Mouse (Mus musculus): Measurements from ENCODE around the gene Alg2. TPM values are rescaled to one million over a fixed set of nuclear protein-coding genes. Genes with fewer than 3 reads are reported as not detected.

Alg2 gene
- polyA plus RNA-seq, 1 experiment from 2014 or later, result 33.6 TPM

DNA sequence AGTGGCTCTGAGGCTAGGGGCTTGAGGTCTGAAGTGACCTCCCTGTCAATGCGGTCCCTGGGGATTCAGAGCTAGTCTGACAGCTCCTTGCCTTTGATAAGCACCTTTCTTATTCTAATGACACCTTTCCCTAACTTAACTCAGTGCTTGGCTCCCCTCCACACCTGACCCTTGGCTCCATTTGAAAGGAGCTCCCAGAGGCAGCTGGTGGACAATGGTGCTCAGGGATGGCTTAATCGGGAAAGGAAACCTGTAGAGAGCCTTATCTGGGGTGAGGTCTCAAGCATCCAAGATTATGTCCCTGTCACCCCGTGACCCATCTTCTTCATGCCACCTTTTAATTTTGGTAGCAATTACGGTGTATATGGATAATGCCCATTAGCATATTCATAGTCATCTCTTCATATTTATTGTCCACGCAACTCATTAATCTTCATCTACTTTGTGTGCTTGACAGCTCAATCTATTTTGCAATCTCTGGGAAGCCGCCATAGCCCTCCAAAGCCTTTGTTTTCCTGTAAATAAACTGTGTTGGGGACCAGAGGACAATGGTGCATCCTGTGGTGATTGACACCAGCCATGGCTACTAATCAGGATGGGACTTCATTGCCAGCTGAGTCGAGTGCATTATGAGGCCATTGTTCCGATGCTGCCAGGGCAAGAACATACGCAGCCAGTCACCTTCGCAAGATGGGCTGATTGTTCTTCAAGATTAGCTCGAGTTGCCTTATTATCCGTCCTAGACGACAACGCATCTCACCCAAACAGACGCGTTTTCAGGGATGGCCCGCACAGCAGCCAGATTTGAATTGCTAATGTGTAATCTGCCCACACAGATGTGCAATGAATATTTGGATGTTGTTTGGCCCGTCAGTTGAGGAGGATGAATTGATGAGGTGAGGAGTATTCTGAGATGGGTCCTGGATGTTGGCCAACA is 24.3 kb downstream of the Alg2 start:
- no peak for ATAC-seq (ENCODE audit: insufficient number of reproducible peaks, low FRiP score)
- no peak overlapping the region for H3K4me3 ChIP-seq
- H3K27ac ChIP-seq (ENCODE audit: poor library complexity, severe bottlenecking), result no peak overlapping the region
- WGBS, result 36% methylated on average over 18 of the region's 18 CpGs
- peaks cover 9% of the 10 kb centered on the region for H3K27me3 ChIP-seq (replicated peaks)
- H3K9ac ChIP-seq, result no peak overlapping the region
- no peaks in the 10 kb centered on the region for H3K36me3 ChIP-seq
- H3K4me2 ChIP-seq, result no peak overlapping the region
- no peaks in the 10 kb centered on the region for H3K4me1 ChIP-seq (replicated peaks)
- H3K9me3 ChIP-seq (replicated peaks), result no peaks in the 10 kb centered on the region

DNA sequence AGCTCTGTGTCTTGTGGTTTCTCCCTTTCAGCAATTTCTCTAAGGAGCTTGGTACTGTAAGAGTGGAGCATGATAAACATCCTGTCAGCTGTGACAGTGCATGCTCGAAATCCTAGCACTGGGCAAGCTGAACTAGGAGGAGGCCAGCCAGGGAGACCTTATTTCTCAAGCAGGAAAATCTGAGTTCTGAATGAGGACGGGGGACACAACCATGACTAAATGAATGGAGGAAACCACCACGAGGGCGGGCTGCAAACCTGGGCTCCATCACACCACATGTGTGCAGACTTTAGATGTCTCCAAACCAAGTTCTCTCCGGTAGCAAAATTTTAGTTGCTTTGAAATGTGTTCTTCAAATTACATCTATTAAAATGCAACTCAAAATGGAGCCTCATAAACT is 25.0 kb downstream of the Alg2 start:
- Histone ChIP-seq H3K4me3 (no peak overlapping the region), H3K27ac (ENCODE audit: poor library complexity, severe bottlenecking) (no peak overlapping the region), H3K36me3 (no peaks in the 10 kb centered on the region), H3K9ac (no peak overlapping the region), H3K9me3 (replicated peaks) (no peaks in the 10 kb centered on the region), H3K27me3 (replicated peaks) (peaks cover 9% of the 10 kb centered on the region), H3K4me2 (no peak overlapping the region), H3K4me1 (replicated peaks) (no peaks in the 10 kb centered on the region)
- ATAC-seq (ENCODE audit: insufficient number of reproducible peaks, low FRiP score), result no peak
- 54% methylated on average over 5 of the region's 5 CpGs for WGBS

DNA sequence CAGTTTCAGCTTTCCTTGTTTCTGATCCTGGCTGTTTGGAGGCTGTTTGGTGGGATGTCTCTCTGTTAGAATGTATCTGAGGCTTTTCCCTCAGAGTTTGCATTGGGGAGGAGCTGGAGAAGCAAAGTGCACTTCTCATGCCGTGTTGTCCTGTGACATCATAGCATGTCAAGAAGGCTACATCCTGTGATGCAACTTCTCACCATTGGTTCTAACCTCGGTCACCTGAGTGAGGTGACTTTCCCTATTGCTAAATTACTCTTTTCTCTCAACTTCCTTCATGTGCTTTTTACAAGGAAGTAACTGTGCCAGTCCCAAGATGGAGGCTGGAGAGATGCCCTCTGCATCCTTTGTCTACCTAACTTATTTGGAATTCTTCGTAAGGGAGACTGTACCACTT is 25.6 kb downstream of the Alg2 start:
- H3K36me3 ChIP-seq, result no peaks in the 10 kb centered on the region
- H3K27me3 ChIP-seq (replicated peaks), result peaks cover 9% of the 10 kb centered on the region
- WGBS, result 88% methylated on average over 3 of the region's 3 CpGs
- H3K4me3 ChIP-seq, result no peak overlapping the region
- no peaks in the 10 kb centered on the region for H3K9me3 ChIP-seq (replicated peaks)
- no peak overlapping the region for H3K9ac ChIP-seq
- no peaks in the 10 kb centered on the region for H3K4me1 ChIP-seq (replicated peaks)
- H3K27ac ChIP-seq (ENCODE audit: poor library complexity, severe bottlenecking), result no peak overlapping the region
- ATAC-seq (ENCODE audit: insufficient number of reproducible peaks, low FRiP score), result no peak
- no peak overlapping the region for H3K4me2 ChIP-seq

DNA sequence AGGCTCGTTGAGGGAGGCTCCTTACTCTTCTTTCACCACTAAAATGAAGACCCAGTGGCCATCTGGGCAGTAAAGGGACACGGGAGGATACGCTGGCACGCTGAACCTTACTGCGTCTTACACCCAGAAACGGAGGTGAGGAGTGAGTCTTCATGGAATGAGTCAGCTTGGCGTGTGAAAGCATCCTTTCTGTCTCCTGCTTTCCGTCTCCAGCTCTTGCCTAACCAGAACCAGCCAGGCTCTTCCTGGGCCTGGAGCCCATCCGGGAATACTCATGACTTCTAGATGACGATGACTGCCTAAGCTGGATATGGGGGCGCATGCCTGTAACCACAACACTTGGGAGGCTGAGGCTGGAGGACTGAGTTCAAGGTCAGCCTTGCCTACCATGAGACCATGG is 33.2 kb downstream of the Alg2 start:
- H3K4me3 ChIP-seq, result no peak overlapping the region
- no peaks in the 10 kb centered on the region for H3K9me3 ChIP-seq (replicated peaks)
- no peaks in the 10 kb centered on the region; the same call in none of the 2 replicates for H3K27me3 ChIP-seq (replicated peaks)
- WGBS, result 85% methylated on average over 11 of the region's 11 CpGs
- H3K27ac ChIP-seq (ENCODE audit: poor library complexity, severe bottlenecking), result no peak overlapping the region
- no peak overlapping the region for H3K9ac ChIP-seq
- H3K4me1 ChIP-seq (replicated peaks), result peaks cover 5% of the 10 kb centered on the region; the same call in 1 of the 2 replicates
- no peaks in the 10 kb centered on the region for H3K36me3 ChIP-seq
- ATAC-seq (ENCODE audit: insufficient number of reproducible peaks, low FRiP score), result no peak
- no peak overlapping the region for H3K4me2 ChIP-seq

DNA sequence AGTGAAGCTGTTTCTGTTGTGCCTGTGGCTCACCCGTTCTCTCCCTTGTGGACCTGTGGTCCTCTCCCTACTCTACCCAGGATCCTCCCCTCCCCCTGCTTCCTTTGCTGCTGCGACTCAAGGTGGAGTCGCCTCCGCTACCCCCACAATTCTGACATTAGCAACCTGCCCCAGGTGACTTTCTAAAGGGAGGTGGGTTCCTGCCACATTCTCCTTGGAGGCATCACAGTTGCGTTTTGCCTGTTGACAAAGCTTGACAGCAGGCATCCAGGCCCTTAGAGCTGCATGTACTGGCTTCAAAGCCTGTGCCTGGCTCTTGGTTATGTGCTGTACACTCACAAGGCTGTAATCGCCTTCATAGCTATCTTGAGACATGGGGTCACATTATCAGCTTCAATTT is 35.2 kb downstream of the Alg2 start:
- Histone ChIP-seq H3K4me1 (replicated peaks) (peaks cover 5% of the 10 kb centered on the region; the same call in 1 of the 2 replicates), H3K27ac (ENCODE audit: poor library complexity, severe bottlenecking) (no peak overlapping the region), H3K27me3 (replicated peaks) (no peaks in the 10 kb centered on the region; the same call in none of the 2 replicates), H3K36me3 (no peaks in the 10 kb centered on the region), H3K9ac (no peak overlapping the region), H3K4me2 (no peak overlapping the region), H3K4me3 (no peak overlapping the region), H3K9me3 (replicated peaks) (no peaks in the 10 kb centered on the region)
- 73% methylated on average over 6 of the region's 6 CpGs for WGBS
- ATAC-seq (ENCODE audit: insufficient number of reproducible peaks, low FRiP score), result no peak

DNA sequence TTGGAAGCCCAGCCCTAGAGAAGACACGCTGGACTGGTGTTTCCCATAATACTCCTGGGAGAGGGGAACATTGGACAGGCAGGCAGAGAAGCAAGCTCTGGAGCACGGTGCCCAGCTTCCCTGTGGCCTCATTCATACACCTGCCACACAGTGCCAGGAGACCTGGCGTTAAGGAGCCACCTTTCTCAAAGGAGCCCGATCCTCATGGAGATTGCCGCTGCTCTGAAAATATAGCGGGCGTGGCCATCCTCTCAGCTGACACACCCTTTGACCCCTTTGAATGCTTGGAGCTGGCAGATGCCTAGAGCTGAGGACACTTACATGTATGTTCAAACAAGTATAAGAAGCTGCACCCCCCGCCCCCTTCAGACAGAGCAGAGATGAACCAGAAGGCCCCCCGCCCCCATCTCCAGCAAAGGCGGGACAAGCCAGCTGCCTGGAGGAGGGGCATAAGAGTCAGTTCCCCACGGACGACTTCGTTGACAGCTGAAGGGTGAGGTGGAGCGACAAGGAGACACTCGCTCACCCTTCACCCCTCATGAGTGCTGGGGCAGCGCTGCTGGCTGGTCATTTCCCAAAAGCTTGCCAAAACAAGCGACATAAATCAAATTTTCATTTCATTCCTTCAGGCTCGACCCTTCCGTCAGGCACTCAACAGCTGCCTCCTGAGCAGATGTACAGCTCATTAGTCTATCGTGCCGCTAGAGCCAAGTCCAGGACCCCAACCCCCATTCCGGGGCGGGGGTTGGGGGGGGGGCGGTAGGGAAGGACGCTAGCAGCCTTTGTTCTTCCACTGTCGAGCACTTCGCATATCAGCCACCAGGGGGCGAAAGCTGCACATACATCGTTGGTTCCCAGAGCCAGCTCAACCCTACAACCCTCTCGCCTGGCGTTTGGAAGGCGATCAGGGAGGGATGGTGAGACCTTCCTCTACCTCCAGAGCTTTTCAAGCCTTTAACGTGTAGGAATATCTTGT is 36.5 kb downstream of the Alg2 start:
- peak overlapping the region; percentile 55 for H3K4me3 ChIP-seq
- peaks cover 5% of the 10 kb centered on the region; the same call in 1 of the 2 replicates for H3K4me1 ChIP-seq (replicated peaks)
- peak overlapping the region; percentile 46 for H3K27ac ChIP-seq (ENCODE audit: poor library complexity, severe bottlenecking)
- H3K9me3 ChIP-seq (replicated peaks), result no peaks in the 10 kb centered on the region
- no peaks in the 10 kb centered on the region; the same call in 1 of the 2 replicates for H3K27me3 ChIP-seq (replicated peaks)
- H3K36me3 ChIP-seq, result no peaks in the 10 kb centered on the region
- ATAC-seq (ENCODE audit: insufficient number of reproducible peaks, low FRiP score), result peak; percentile 80
- 2% methylated on average over 33 of the region's 33 CpGs for WGBS
- H3K9ac ChIP-seq, result peak overlapping the region; percentile 72
- peak overlapping the region; percentile 89 for H3K4me2 ChIP-seq

DNA sequence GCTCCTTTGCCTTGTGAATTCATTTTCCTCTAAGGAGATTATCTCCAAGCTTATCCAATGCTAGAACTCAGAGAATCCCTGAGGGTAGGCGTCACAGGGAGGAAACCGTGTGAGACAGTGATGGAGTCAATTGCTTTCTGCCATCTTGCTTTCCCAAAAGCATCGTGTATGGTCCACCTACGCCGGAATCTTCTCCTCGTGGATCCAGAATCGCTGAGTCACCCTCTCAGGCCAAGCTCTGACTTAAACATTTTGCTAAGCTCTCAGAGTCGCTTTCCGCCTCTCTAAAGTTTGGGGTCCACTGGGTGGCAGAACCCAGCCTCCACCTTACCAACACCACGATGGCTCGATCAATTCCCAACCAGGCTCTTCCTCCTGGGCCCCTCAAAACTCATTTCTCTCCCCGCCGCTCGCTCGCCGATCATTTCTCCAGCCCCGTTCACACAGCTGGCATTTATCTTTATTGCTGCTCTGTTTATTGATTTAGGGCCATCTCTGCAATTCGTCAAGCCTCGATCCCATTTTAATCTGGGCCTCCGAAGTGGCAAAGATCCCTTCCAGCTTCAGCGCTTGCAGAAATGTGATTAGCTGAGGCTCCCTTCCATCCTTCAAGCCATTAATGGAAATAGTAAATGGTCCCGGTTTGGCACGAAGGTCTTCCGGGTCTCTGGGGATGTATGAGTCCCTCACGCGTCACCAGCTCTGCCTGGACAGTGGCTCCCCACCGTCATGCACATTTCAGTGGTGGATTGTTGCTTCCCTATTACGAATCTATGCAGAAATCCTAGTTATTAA is 38.4 kb downstream of the Alg2 start:
- ATAC-seq (ENCODE audit: insufficient number of reproducible peaks, low FRiP score), result no peak
- Histone ChIP-seq H3K27me3 (replicated peaks) (no peaks in the 10 kb centered on the region; the same call in 1 of the 2 replicates), H3K27ac (ENCODE audit: poor library complexity, severe bottlenecking) (no peak overlapping the region)

DNA sequence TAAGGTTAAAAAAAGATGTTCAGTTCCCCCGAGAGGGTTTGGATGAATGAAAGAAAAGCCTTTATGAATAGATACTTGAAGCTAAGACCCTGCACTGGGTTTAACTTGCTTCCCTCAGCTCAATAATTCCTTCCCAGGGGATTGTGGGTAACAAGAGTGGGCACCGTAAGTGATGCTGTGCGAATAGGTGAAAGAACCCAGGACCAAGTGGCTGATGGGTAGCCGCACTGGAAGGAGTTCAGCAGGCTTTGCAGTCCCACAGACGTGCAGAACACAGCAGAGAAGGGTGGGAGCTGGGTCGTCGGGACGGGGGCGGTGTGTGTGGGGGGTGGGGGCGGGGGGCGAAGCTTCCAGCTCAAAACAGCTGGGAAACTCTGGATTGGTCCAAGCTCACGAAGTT is 39.0 kb downstream of the Alg2 start:
- H3K4me2 ChIP-seq, result no peak overlapping the region
- no peak overlapping the region for H3K27ac ChIP-seq (ENCODE audit: poor library complexity, severe bottlenecking)
- H3K27me3 ChIP-seq (replicated peaks), result no peaks in the 10 kb centered on the region; the same call in 1 of the 2 replicates
- no peak overlapping the region for H3K4me3 ChIP-seq
- no peaks in the 10 kb centered on the region for H3K9me3 ChIP-seq (replicated peaks)
- no peak overlapping the region for H3K9ac ChIP-seq
- H3K36me3 ChIP-seq, result no peaks in the 10 kb centered on the region
- 73% methylated on average over 12 of the region's 12 CpGs for WGBS
- no peak for ATAC-seq (ENCODE audit: insufficient number of reproducible peaks, low FRiP score)
- H3K4me1 ChIP-seq (replicated peaks), result peaks cover 5% of the 10 kb centered on the region; the same call in 1 of the 2 replicates

More for the DNA sequence above, 38.4 kb downstream of the Alg2 start:
- Histone ChIP-seq H3K4me3 (no peak overlapping the region), H3K9me3 (replicated peaks) (no peaks in the 10 kb centered on the region), H3K4me1 (replicated peaks) (peaks cover 5% of the 10 kb centered on the region; the same call in 1 of the 2 replicates), H3K36me3 (no peaks in the 10 kb centered on the region), H3K4me2 (0 out of 2 replicates have a peak overlapping the region, but pooled peaks have one; percentile 9), H3K9ac (no peak overlapping the region)
- WGBS, result 55% methylated on average over 28 of the region's 28 CpGs

DNA sequence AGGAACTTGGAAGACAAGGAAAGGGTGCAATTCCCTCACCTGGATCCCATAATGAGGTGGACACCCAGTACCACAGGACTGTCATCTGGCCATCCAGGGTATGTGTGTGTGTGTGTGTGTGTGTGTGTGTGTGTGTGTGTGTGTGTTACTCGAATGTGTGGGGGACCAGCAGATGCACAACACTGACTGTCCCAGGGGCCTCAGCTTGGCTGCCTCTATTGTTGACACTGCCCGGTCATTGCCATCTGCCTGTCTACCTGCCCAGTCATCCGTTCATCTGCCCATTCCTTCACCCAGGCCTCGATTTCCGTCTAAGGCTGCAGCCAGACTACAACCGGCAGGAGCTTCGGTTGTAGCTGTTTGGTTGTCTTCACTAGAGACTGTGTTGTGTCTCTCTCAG is 41.4 kb downstream of the Alg2 start:
- no peaks in the 10 kb centered on the region for H3K9me3 ChIP-seq (replicated peaks)
- H3K36me3 ChIP-seq, result no peaks in the 10 kb centered on the region
- 84% methylated on average over 6 of the region's 7 CpGs for WGBS
- H3K4me1 ChIP-seq (replicated peaks), result peaks cover 5% of the 10 kb centered on the region; the same call in 1 of the 2 replicates
- H3K9ac ChIP-seq, result no peak overlapping the region
- no peak overlapping the region for H3K4me3 ChIP-seq
- no peak overlapping the region for H3K27ac ChIP-seq (ENCODE audit: poor library complexity, severe bottlenecking)
- H3K27me3 ChIP-seq (replicated peaks), result no peaks in the 10 kb centered on the region; the same call in 1 of the 2 replicates
- H3K4me2 ChIP-seq, result no peak overlapping the region
- ATAC-seq (ENCODE audit: insufficient number of reproducible peaks, low FRiP score), result no peak

DNA sequence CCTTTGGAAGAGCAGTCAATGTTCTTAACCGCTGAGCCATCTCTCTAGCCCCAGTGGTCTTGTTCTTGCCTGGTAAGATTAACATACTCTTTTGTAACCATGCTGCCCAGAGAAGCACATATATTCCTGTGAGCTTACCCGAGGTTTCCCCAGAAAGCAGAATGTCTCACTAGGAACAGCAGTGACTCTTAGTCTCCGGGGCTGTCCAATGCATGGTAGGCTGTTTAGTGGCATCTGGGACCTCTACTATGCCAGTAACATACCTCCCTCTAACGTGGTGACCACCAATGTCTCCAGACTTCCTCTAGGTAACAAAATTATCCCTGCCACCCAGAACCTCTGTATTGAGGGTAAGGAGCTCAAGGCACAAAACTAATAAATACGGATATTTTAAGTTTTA is 43.1 kb downstream of the Alg2 start:
- no peak overlapping the region for H3K27ac ChIP-seq (ENCODE audit: poor library complexity, severe bottlenecking)
- H3K27me3 ChIP-seq (replicated peaks), result no peaks in the 10 kb centered on the region
- no peak overlapping the region for H3K4me3 ChIP-seq
- 87% methylated on average over 5 of the region's 5 CpGs for WGBS
- no peaks in the 10 kb centered on the region for H3K9me3 ChIP-seq (replicated peaks)
- H3K4me2 ChIP-seq, result no peak overlapping the region
- no peaks in the 10 kb centered on the region for H3K36me3 ChIP-seq
- no peak overlapping the region for H3K9ac ChIP-seq
- no peaks in the 10 kb centered on the region for H3K4me1 ChIP-seq (replicated peaks)
- ATAC-seq (ENCODE audit: insufficient number of reproducible peaks, low FRiP score), result no peak
